Mouse (Mus musculus) cerebellum, adult 2 months (tissue): ENCODE results near the gene Fyn.

ENCODE experiments used
- CTCF ChIP-seq: fragments of 200-500 bp; IDR thresholded peaks from 2 replicates; pipeline ENCODE4 v1.5.1; 2011; ENCODE audit warnings: low read depth, mild to moderate bottlenecking, control low read depth, low read length, moderate library complexity, borderline replicate concordance; ENCODE audit not compliant: insufficient read depth
- POLR2A ChIP-seq: fragments of 200-500 bp; IDR thresholded peaks from 2 replicates; pipeline ENCODE4 v1.6.1; 2011; ENCODE audit warnings: low read length, control low read depth, borderline replicate concordance; ENCODE audit not compliant: insufficient read depth

GRCm38 (mm10) chr10:39471040-39471713 lies 102.5 kb downstream of the Fyn start:
- TF ChIP-seq CTCF (no peak), POLR2A (no peak)
